Mouse (Mus musculus) regulatory T cell (primary cell): ENCODE data around the gene Ankrd6.

Source experiments
- in situ Hi-C: fragments of 300-600 bp; cut with MboI, MseI; formaldehyde crosslinking; loops from one replicate; pipeline ENCODE4 v1.15.1; 2025; ENCODE audit warnings: high pct_unique_total_duplicates

Ankrd6 gene

DNA sequence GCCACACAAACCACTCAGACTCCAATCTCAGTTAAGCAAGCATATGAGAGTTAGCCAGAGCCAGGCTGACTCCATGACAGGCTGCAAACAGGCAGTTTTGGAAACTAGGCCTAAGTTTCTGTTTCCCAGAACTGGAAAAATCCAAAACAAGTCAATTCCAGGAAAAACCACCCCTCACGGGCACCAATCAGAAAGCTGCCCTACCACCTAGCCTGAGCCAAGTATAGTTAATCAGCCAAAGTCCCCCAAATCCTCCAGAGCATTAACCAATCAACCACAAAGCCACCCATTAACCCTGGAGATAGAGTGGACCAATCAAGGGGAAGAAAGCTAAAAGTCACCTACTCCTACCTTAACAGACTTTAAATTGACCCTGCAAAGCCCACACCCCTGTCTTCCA lies 163.5 kb downstream of the Ankrd6 start:
- in situ Hi-C loops: no loop called here

DNA sequence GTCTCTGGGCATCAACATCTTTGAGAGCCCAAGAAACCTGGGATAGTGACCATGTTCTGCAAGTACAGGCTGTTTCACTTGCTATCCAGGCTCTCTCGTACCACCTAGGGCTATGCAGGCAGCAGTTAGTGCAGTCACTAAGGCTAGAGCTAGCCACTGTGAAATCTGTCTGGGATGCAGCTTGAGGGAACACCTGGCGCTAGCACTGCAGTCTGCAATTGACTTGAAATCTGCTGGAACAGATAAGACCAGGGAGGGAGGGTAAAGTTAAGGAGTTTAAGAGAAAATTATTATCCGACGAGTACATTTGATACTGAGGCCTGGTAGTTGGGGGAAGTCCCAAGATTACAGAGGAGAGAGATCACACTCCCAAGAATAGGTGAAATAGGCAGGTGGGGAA lies 170.6 kb downstream of the Ankrd6 start:
- in situ Hi-C loops: loop anchor here (10.0 kb wide), 1 partner anchor 335 kb away; no protein-coding TSS in a partner anchor

DNA sequence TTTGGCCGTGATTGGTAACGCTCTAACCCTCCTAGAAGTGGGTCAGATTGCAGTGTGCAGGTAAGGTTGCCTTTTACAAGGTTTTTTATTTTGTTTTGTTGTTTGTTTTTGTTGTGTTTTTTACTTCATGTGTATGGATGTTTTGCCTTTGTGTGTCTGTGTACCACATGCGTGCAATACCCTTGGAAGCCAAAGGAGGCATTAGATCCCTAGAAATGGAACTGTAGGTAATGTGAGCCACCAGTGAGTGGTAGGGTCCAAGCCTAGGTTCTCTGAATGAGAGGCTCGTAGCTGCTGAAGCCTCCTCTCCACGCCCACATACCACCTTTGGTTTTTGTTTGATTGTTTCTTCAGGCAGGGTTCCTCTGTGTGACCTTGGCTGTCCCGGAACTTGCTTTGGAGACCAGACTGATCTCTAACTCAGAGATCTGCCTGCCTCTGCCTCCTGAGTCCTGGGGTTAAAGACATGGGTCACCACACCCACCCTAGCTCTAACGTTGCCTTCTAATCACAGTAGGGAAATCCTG lies 180.3 kb downstream of the Ankrd6 start:
- in situ Hi-C loops: loop anchor here (10.0 kb wide), 1 partner anchor 344 kb away; no protein-coding TSS in a partner anchor

DNA sequence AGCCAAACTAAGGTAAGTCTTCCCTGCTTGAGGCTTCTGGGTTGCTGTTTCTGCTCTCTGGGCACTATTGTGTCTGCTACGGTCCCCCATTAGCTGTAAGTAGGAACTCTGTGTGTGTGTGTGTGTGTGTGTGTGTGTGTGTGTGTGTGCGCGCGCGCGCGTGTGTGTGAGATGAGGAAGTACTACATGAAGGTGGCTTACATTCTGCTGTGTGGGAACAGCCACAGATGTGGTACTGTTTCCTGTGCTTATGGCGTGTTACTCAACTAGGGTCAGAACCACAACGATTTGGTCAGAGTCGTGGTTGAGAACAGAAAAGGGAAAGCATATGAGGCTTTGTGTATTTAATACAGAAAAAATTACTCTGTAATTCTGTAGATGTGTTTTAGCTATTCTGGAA lies 182.6 kb downstream of the Ankrd6 start:
- in situ Hi-C loops: no loop called here

DNA sequence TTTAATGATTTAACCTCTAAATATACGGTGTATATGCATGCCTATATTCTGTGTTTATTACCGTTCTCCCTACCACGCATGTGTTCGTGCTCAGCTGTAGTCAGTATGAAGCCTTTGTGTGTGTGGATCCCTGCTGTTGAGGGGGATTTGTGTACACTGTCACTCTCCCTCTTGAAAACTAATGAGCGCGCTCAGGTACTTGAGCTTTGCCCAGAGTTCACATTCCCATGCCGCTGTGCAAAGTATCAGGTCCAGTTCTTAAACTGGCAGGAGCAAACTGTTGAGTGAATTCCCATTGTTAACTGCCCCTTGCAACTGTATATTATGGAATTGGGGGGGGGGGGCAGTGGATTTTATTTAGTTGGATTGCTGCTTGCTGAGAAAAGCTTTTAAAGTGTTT lies 183.2 kb downstream of the Ankrd6 start:
- in situ Hi-C loops: no loop called here

DNA sequence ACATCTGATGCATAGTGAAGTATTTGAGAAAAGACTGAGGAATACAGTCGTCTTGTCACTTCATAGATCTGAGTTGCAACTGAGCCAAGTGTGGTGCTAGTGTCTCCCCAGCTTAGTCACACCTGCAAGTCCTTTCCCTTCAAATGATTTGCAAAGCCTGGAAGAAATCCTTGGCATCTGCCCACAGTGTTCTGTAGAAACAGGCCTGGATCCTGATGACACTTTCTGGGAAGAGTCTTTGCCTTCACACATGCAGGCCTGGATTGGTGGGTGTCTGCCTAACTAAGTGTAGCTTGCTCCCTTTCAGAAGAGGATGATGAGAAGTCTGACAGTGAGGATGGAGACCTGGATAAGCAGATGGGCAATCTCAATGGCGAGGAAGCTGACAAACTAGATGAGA lies 193.2 kb downstream of the Ankrd6 start:
- in situ Hi-C loops: no loop called here
